Mouse (Mus musculus) B cell, adult 67 days (primary cell): ENCODE data around the gene Osbpl5. TPM values are rescaled to one million over a fixed set of nuclear protein-coding genes. Genes with fewer than 3 reads are reported as not detected.

ENCODE experiments used
- total RNA-seq, 2 experiments: library from RNA; stranded (reverse); gene quantifications; 4 replicates each; pipeline ENCODE4 v1.2.4; 2023

Gene Osbpl5
- 10 to 100 TPM; 40.4 to 46.4 TPM for total RNA-seq

GRCm38 (mm10) chr7:143756125-143757026 lies at the start of gene Osbpl5:
Gene Osbpl5, minus strand, starts transcription at chr7:143756985.

GRCm38 (mm10) chr7:143783996-143784829 lies 27.4 kb upstream of the Osbpl5 start, which contains the start of gene Mrgpre:
Gene Mrgpre, minus strand, starts transcription at chr7:143784500.

GRCm38 (mm10) chr7:143766893-143767292 lies 10.1 kb upstream of the Osbpl5 start, which contains the start of gene Mrgprg:
Gene Mrgprg, minus strand, starts transcription at chr7:143766993.

GRCm38 (mm10) chr7:143685359-143686067 lies 71.3 kb downstream of the Osbpl5 start, which contains the start of gene Tnfrsf23:
Gene Tnfrsf23, minus strand, starts transcription at chr7:143685872.

GRCm38 (mm10) chr7:143649034-143649768 lies 107.6 kb downstream of the Osbpl5 start, which contains the start of gene Tnfrsf22:
Gene Tnfrsf22, minus strand, starts transcription at chr7:143649661.

Other genes starting within 250 kb of the Osbpl5 start
- 100 to 1,000 TPM; 146 to 150 TPM for gene Nap1l4, start 207.9 kb downstream of the Osbpl5 start, total RNA-seq
- 10 to 100 TPM; 54.7 to 57.1 TPM for gene Cars, start 156.9 kb downstream of the Osbpl5 start, total RNA-seq
- gene Tnfrsf26, start 128.3 kb downstream of the Osbpl5 start, total RNA-seq, result 10 to 100 TPM in 1 of 2 experiments, 1 to 10 TPM in 1; 7.1 to 10.4 TPM
- 1 to 10 TPM; 5.5 to 7.2 TPM for gene Tnfrsf22, start 107.3 kb downstream of the Osbpl5 start, total RNA-seq
- 1 to 10 TPM in 1 of 2 experiments, not detected in 1; 1.4 TPM for gene Tnfrsf23, start 71.1 kb downstream of the Osbpl5 start, total RNA-seq
- not detected for gene Mrgprg, start 10.0 kb upstream of the Osbpl5 start, total RNA-seq
- gene Mrgpre, start 27.5 kb upstream of the Osbpl5 start, total RNA-seq, result 10 to 100 TPM; 13.3 to 14.6 TPM
- 10 to 100 TPM; 24.3 to 26.3 TPM for gene Nadsyn1, start 65.9 kb upstream of the Osbpl5 start, total RNA-seq
- 10 to 100 TPM; 20.4 to 23.3 TPM for gene Dhcr7, start 66.2 kb upstream of the Osbpl5 start, total RNA-seq
- not detected for gene Gm498, start 109.9 kb upstream of the Osbpl5 start, total RNA-seq
- 1 to 10 TPM in 1 of 2 experiments, under 1 TPM in 1; 0.65 to 1.1 TPM for gene Shank2, start 244.9 kb upstream of the Osbpl5 start, total RNA-seq